Mouse (Mus musculus) lung, postnatal 0 days (tissue): ENCODE measurements around the gene B3gntl1. TPM values are rescaled to one million over a fixed set of nuclear protein-coding genes. Genes with fewer than 3 reads are reported as not detected.

Source experiments
- ATAC-seq: fragments of 200-750 bp; cut with Nextera tagmentation; 2 replicates; pipeline ENCODE4 v1.8.0; 2017; ENCODE audit warnings: moderate library complexity
- DNase-seq: peaks from one replicate; pipeline ENCODE4 v3.0.0-alpha.2; 2016; ENCODE audit warnings: low spot score
- H3K27ac ChIP-seq: fragments of 300-500 bp; sonication (generic); 2 replicates; pipeline ENCODE4 v1.5.1; 2014; ENCODE audit warnings: antibody characterized with exemption, mild to moderate bottlenecking, low read length, mixed read lengths
- H3K27me3 ChIP-seq: fragments of 300-500 bp; sonication (generic); replicated peaks from 2 replicates; pipeline ENCODE4 v1.6.1; 2014; ENCODE audit warnings: low read length, mixed read lengths; ENCODE audit not compliant: insufficient read depth
- H3K36me3 ChIP-seq: fragments of 300-500 bp; sonication (generic); 2 replicates; pipeline ENCODE4 v1.6.1; 2014; ENCODE audit warnings: low read length, mixed read lengths; ENCODE audit not compliant: insufficient read depth
- H3K4me1 ChIP-seq: fragments of 300-500 bp; sonication (generic); 2 replicates; pipeline ENCODE4 v1.6.1; 2014; ENCODE audit warnings: antibody characterized with exemption, low read depth, low read length, mixed read lengths; ENCODE audit not compliant: insufficient read depth
- H3K4me2 ChIP-seq: fragments of 300-500 bp; sonication (generic); replicated peaks from 2 replicates; pipeline ENCODE4 v1.6.1; 2014; ENCODE audit warnings: low read depth, mild to moderate bottlenecking, low read length, moderate library complexity, mixed read lengths
- H3K4me3 ChIP-seq: fragments of 300-500 bp; sonication (generic); 2 replicates; pipeline ENCODE4 v1.5.1; 2014; ENCODE audit warnings: low read depth, low read length
- H3K9ac ChIP-seq: fragments of 300-500 bp; sonication (generic); replicated peaks from 2 replicates; pipeline ENCODE4 v1.6.1; 2014; ENCODE audit warnings: low read depth, mild to moderate bottlenecking
- H3K9me3 ChIP-seq: fragments of 300-500 bp; sonication (generic); 2 replicates; pipeline ENCODE4 v1.6.1; 2016; ENCODE audit warnings: low read length, mixed read lengths
- CTCF ChIP-seq: IDR thresholded peaks from 2 replicates; pipeline ENCODE4 v1.5.1; 2016; ENCODE audit warnings: antibody characterized with exemption, mild to moderate bottlenecking
- EP300 ChIP-seq: IDR thresholded peaks from 2 replicates; pipeline ENCODE4 v1.6.1; 2016; ENCODE audit warnings: antibody characterized with exemption, mild to moderate bottlenecking, control low read depth
- WGBS: fragments of 180-500 bp; shearing (Covaris S2); extraction: QIAGEN DNeasy Blood & Tissue Kit; methylation state at CpG from one replicate; pipeline ENCODE4 v1.1.7; 2014; 5-methylcytosine and 5-hydroxymethylcytosine counted together
- polyA plus RNA-seq: library from polyadenylated mRNA; unstranded; fragments of >200 nt; fragmentation: Nextera tagmentation; extraction: Ambion mirVana; gene quantifications from 2 replicates; pipeline ENCODE4 v1.2.1, GENCODE M21; 2015

The B3gntl1 gene
- polyA plus RNA-seq, 1 experiment from 2014 or later = 3.4 TPM

GRCm38 (mm10) chr11:121629529-121629928 lies 43.4 kb downstream of the B3gntl1 start:
- H3K27ac ChIP-seq = no peak overlapping the region
- WGBS = 86% methylated on average over 6 of the region's 6 CpGs
- H3K9me3 ChIP-seq = no peaks in the 10 kb centered on the region
- no peak overlapping the region for H3K4me3 ChIP-seq
- no peaks in the 10 kb centered on the region for H3K27me3 ChIP-seq
- TF ChIP-seq EP300 = no peak
- TF ChIP-seq CTCF = no peak
- no peak for DNase-seq
- H3K4me1 ChIP-seq = no peaks in the 10 kb centered on the region
- no peak overlapping the region for H3K4me2 ChIP-seq
- H3K36me3 ChIP-seq = no peaks in the 10 kb centered on the region
- H3K9ac ChIP-seq = no peak overlapping the region
- no peak for ATAC-seq

- DNase-seq (no peak), ATAC-seq (no peak)
- WGBS = 76% methylated on average over 5 of the region's 5 CpGs
- Histone ChIP-seq H3K4me1 (no peaks in the 10 kb centered on the region), H3K9me3 (no peaks in the 10 kb centered on the region), H3K36me3 (no peaks in the 10 kb centered on the region), H3K27ac (no peak overlapping the region), H3K27me3 (no peaks in the 10 kb centered on the region), H3K9ac (no peak overlapping the region), H3K4me3 (no peak overlapping the region), H3K4me2 (no peak overlapping the region)
- TF ChIP-seq CTCF = no peak
- no peak for TF ChIP-seq EP300
Observed at GRCm38 (mm10) chr11:121627521-121627920, 45.4 kb downstream of the B3gntl1 start.

GRCm38 (mm10) chr11:121625007-121625406 lies 47.9 kb downstream of the B3gntl1 start:
- DNase-seq (no peak), ATAC-seq (no peak)
- H3K4me3 ChIP-seq = no peak overlapping the region
- H3K4me2 ChIP-seq = no peak overlapping the region
- no peak overlapping the region for H3K9ac ChIP-seq
- no peaks in the 10 kb centered on the region for H3K27me3 ChIP-seq
- no peak overlapping the region for H3K27ac ChIP-seq
- 79% methylated on average over 4 of the region's 4 CpGs for WGBS
- no peaks in the 10 kb centered on the region for H3K4me1 ChIP-seq
- 0 out of 2 replicates have a peak, but pooled peaks cover 6% of the 10 kb centered on the region for H3K36me3 ChIP-seq
- TF ChIP-seq CTCF (no peak), EP300 (no peak)
- H3K9me3 ChIP-seq = no peaks in the 10 kb centered on the region

- Histone ChIP-seq H3K27ac (no peak overlapping the region), H3K9ac (no peak overlapping the region), H3K27me3 (no peaks in the 10 kb centered on the region), H3K4me2 (no peak overlapping the region), H3K36me3 (0 out of 2 replicates have a peak, but pooled peaks cover 10% of the 10 kb centered on the region), H3K9me3 (no peaks in the 10 kb centered on the region), H3K4me1 (no peaks in the 10 kb centered on the region), H3K4me3 (no peak overlapping the region)
- ATAC-seq (no peak), DNase-seq (no peak)
- 89% methylated on average over 1 of the region's 1 CpGs for WGBS
- TF ChIP-seq EP300 (no peak), CTCF (no peak)
Observed at GRCm38 (mm10) chr11:121617371-121617770, 55.6 kb downstream of the B3gntl1 start.

- ATAC-seq = no peak
- DNase-seq = peak; percentile 11
- Histone ChIP-seq H3K27ac (no peak overlapping the region), H3K9ac (no peak overlapping the region), H3K36me3 (0 out of 2 replicates have a peak, but pooled peaks cover 10% of the 10 kb centered on the region), H3K27me3 (no peaks in the 10 kb centered on the region), H3K9me3 (no peaks in the 10 kb centered on the region), H3K4me1 (no peaks in the 10 kb centered on the region), H3K4me3 (no peak overlapping the region), H3K4me2 (no peak overlapping the region)
- TF ChIP-seq CTCF (no peak), EP300 (no peak)
Observed at GRCm38 (mm10) chr11:121616501-121616900, 56.5 kb downstream of the B3gntl1 start.

- DNase-seq (no peak), ATAC-seq (no peak)
- Histone ChIP-seq H3K9me3 (no peaks in the 10 kb centered on the region), H3K36me3 (0 out of 2 replicates have a peak, but pooled peaks cover 10% of the 10 kb centered on the region), H3K27ac (no peak overlapping the region), H3K4me1 (no peaks in the 10 kb centered on the region), H3K4me3 (no peak overlapping the region), H3K4me2 (no peak overlapping the region), H3K9ac (no peak overlapping the region), H3K27me3 (no peaks in the 10 kb centered on the region)
- TF ChIP-seq EP300 (no peak), CTCF (no peak)
- 56% methylated on average over 3 of the region's 3 CpGs for WGBS
Observed at GRCm38 (mm10) chr11:121615961-121616485, 56.9 kb downstream of the B3gntl1 start.

GRCm38 (mm10) chr11:121610976-121611375 lies 62.0 kb downstream of the B3gntl1 start:
- Histone ChIP-seq H3K9me3 (no peaks in the 10 kb centered on the region), H3K36me3 (no peaks in the 10 kb centered on the region)
- DNase-seq = no peak

More at GRCm38 (mm10) chr11:121610976-121611375, 62.0 kb downstream of the B3gntl1 start:
- ATAC-seq = no peak
- H3K9ac ChIP-seq = no peak overlapping the region
- no peaks in the 10 kb centered on the region for H3K4me1 ChIP-seq
- H3K4me3 ChIP-seq = no peak overlapping the region
- H3K4me2 ChIP-seq = no peak overlapping the region
- no peak for TF ChIP-seq CTCF
- TF ChIP-seq EP300 = no peak
- no peak overlapping the region for H3K27ac ChIP-seq
- H3K27me3 ChIP-seq = no peaks in the 10 kb centered on the region
